Mouse (Mus musculus) CH12.LX (cell line): ENCODE results near the gene Cnr2. TPM values are rescaled to one million over a fixed set of nuclear protein-coding genes. Genes with fewer than 3 reads are reported as not detected.

Experiments
- DNase-seq: peaks from one replicate; pipeline ENCODE4 v3.0.0-alpha.2; 2013; ENCODE audit errors: extremely low read depth
- H3K27ac ChIP-seq: 2 replicates; pipeline ENCODE4 v1.5.1; 2012; ENCODE audit warnings: low read depth, mild to moderate bottlenecking, control low read depth, moderate library complexity; ENCODE audit not compliant: insufficient read depth
- H3K27me3 ChIP-seq: replicated peaks from 2 replicates; pipeline ENCODE3; 2012; ENCODE audit warnings: inconsistent platforms
- H3K36me3 ChIP-seq, 2 experiments: replicated peaks in 1 of 2; 2 replicates each; pipeline versions ENCODE3 to v1.6.1; 2012; ENCODE audit warnings: inconsistent platforms in 1 of 2, low read length in 1 of 2, mild to moderate bottlenecking in 1 of 2, mixed read lengths in 1 of 2, moderate library complexity in 1 of 2; ENCODE audit not compliant: control insufficient read depth in 1 of 2, insufficient read depth in 1 of 2
- H3K4me1 ChIP-seq, 2 experiments: 2 replicates each; pipeline ENCODE4 v1.6.1; 2012; ENCODE audit warnings: inconsistent platforms in 1 of 2, moderate library complexity in 1 of 2; ENCODE audit not compliant: insufficient read depth in 2 of 2, control insufficient read depth in 1 of 2
- H3K4me2 ChIP-seq: 2 replicates; pipeline ENCODE4 v1.6.1; 2012; ENCODE audit warnings: low read depth, mild to moderate bottlenecking, control low read depth; ENCODE audit not compliant: poor library complexity, insufficient read depth, severe bottlenecking
- H3K4me3 ChIP-seq, 3 experiments: fragments of 150-350 bp in 1 of 3; sonication (generic) in 1 of 3; replicated peaks in 1 of 3; 2 replicates each; pipeline versions ENCODE3 to v1.5.1; 2011 to 2012; ENCODE audit warnings: low read depth in 2 of 3, low read length in 2 of 3, mild to moderate bottlenecking in 2 of 3, moderate library complexity in 2 of 3, control low read depth in 1 of 3, improper control_type of control experiment in 1 of 3, inconsistent platforms in 1 of 3, mixed read lengths in 1 of 3; ENCODE audit not compliant: poor library complexity in 1 of 3
- H3K79me2 ChIP-seq: replicated peaks from 2 replicates; pipeline ENCODE4 v1.6.1; 2012; ENCODE audit warnings: mild to moderate bottlenecking, moderate library complexity; ENCODE audit not compliant: control insufficient read depth, poor library complexity, insufficient read depth, severe bottlenecking; ENCODE audit errors: extremely low read depth
- H3K9ac ChIP-seq: 2 replicates; pipeline ENCODE4 v1.6.1; 2012; ENCODE audit warnings: low read depth, mild to moderate bottlenecking, control low read depth, moderate library complexity; ENCODE audit not compliant: insufficient read depth
- H3K9me3 ChIP-seq: replicated peaks from 2 replicates; pipeline ENCODE3; 2012; ENCODE audit warnings: low read length, inconsistent platforms, mixed read lengths
- CTCF ChIP-seq, 2 experiments: IDR thresholded peaks in 1 of 2; conservative IDR thresholded peaks in 1 of 2; 2 replicates each; pipeline ENCODE4 v1.5.1; 2011 to 2012; ENCODE audit warnings: low read depth in 2 of 2, low read length in 2 of 2, improper control_type of control experiment in 1 of 2, inconsistent platforms in 1 of 2, mild to moderate bottlenecking in 1 of 2, moderate library complexity in 1 of 2
- ELF1 ChIP-seq: IDR thresholded peaks from 2 replicates; pipeline ENCODE4 v1.6.1; 2014; ENCODE audit warnings: low read depth, mild to moderate bottlenecking, inconsistent platforms, low read length, improper control_type of control experiment
- HCFC1 ChIP-seq: IDR thresholded peaks from 2 replicates; pipeline ENCODE4 v1.6.1; 2012; ENCODE audit warnings: low read depth, mild to moderate bottlenecking, inconsistent platforms, low read length, improper control_type of control experiment
- MAZ ChIP-seq: IDR thresholded peaks from 2 replicates; pipeline ENCODE4 v1.6.1; 2012; ENCODE audit warnings: low read depth, mild to moderate bottlenecking, inconsistent platforms, low read length, improper control_type of control experiment, moderate library complexity
- MXI1 ChIP-seq: IDR thresholded peaks from 2 replicates; pipeline ENCODE4 v1.6.1; 2011; ENCODE audit warnings: mild to moderate bottlenecking, low read depth, low read length, improper control_type of control experiment
- MYC ChIP-seq: IDR thresholded peaks from 2 replicates; pipeline ENCODE4 v1.6.1; 2011; ENCODE audit warnings: low read depth, mild to moderate bottlenecking, improper control_type of control experiment, low read length
- NRF1 ChIP-seq: IDR thresholded peaks from 2 replicates; pipeline ENCODE4 v1.6.1; 2014; ENCODE audit warnings: low read depth, mild to moderate bottlenecking, inconsistent platforms, low read length, improper control_type of control experiment, moderate library complexity
- POLR2A ChIP-seq: IDR thresholded peaks from 2 replicates; pipeline ENCODE4 v1.6.1; 2011; ENCODE audit warnings: low read depth, mild to moderate bottlenecking, improper control_type of control experiment, low read length
- SIN3A ChIP-seq: IDR thresholded peaks from 2 replicates; pipeline ENCODE4 v1.6.1; 2012; ENCODE audit warnings: low read length, improper control_type of control experiment, inconsistent platforms
- SMC3 ChIP-seq: IDR thresholded peaks from 2 replicates; pipeline ENCODE4 v1.6.1; 2011; ENCODE audit warnings: low read depth, low read length, improper control_type of control experiment
- TBP ChIP-seq: conservative IDR thresholded peaks from 2 replicates; pipeline ENCODE4 v1.6.1; 2011; ENCODE audit warnings: low read depth, low read length, improper control_type of control experiment
- USF1 ChIP-seq: IDR thresholded peaks from 2 replicates; pipeline ENCODE4 v1.6.1; 2014; ENCODE audit warnings: low read depth, mild to moderate bottlenecking, inconsistent platforms, low read length, improper control_type of control experiment
- ZC3H11A ChIP-seq: IDR thresholded peaks from 2 replicates; pipeline ENCODE4 v1.6.1; 2012; ENCODE audit warnings: low read depth, mild to moderate bottlenecking, inconsistent platforms, low read length, improper control_type of control experiment
- ZKSCAN1 ChIP-seq: IDR thresholded peaks from 2 replicates; pipeline ENCODE4 v1.6.1; 2012; ENCODE audit warnings: low read depth, inconsistent platforms, low read length, improper control_type of control experiment, borderline replicate concordance
- ZNF384 ChIP-seq: IDR thresholded peaks from 2 replicates; pipeline ENCODE4 v1.6.1; 2012; ENCODE audit warnings: low read depth, low read length, improper control_type of control experiment, inconsistent platforms
- dilution Hi-C: fragments of 300-500 bp; cut with MboI; formaldehyde crosslinking; loops from 2 replicates; pipeline ENCODE4 v1.14.3; 2020; ENCODE audit warnings: low sequenced_read_pairs; ENCODE audit not compliant: extremely low pct_unique_long_range_greater_than_20kb, extremely low pct_ligation_motif_present
- in situ Hi-C: fragments of 300-500 bp; cut with MboI; formaldehyde crosslinking; loops from 3 replicates; pipeline ENCODE4 v1.14.3; 2019; ENCODE audit warnings: low sequenced_read_pairs, low pct_ligation_motif_present, low pct_unique_long_range_greater_than_20kb, mixed read lengths
- polyA plus RNA-seq: library from polyadenylated mRNA; unstranded; fragments of >175 nt; gene quantifications from 2 replicates; pipeline ENCODE4 v1.2.1, GENCODE M21; 2012; ENCODE audit warnings: low read depth; ENCODE audit not compliant: insufficient read length
- total RNA-seq, 2 experiments: library from RNA; depleted of rRNA; stranded (reverse); fragments of 300-350 nt in 1 of 2; fragments of >200 nt in 1 of 2; gene quantifications; 2 replicates each; pipeline ENCODE4 v1.2.3; 2012 to 2014

Cnr2 gene
- total and polyA plus RNA-seq, 3 experiments, result 5.6 to 13.8 (median 10.6) TPM

GRCm38 (mm10) chr4:135880018-135880417, 15.2 kb upstream of the Cnr2 start:
- no peak overlapping the region for H3K9ac ChIP-seq
- H3K4me1 ChIP-seq, result peaks cover 12 to 52% of the 10 kb centered on the region in 2 experiments
- H3K27me3 ChIP-seq, result no peaks in the 10 kb centered on the region
- no peak overlapping the region for H3K4me3 ChIP-seq
- no peak for DNase-seq
- H3K36me3 ChIP-seq, result no peaks in the 10 kb centered on the region
- dilution Hi-C loops (no loop called here), in situ Hi-C loops (loop anchor here (10.0 kb wide), 1 partner anchor 65 kb away; the partner anchor contains the start of gene Hmgcl)
- no peak overlapping the region for H3K27ac ChIP-seq
- H3K4me2 ChIP-seq, result no peak overlapping the region
- no peaks in the 10 kb centered on the region for H3K79me2 ChIP-seq
- H3K9me3 ChIP-seq, result no peaks in the 10 kb centered on the region
- TF ChIP-seq MYC (no peak), NRF1 (no peak)

GRCm38 (mm10) chr4:135880576-135880975, 14.6 kb upstream of the Cnr2 start:
- DNase-seq, result no peak
- Histone ChIP-seq H3K36me3 (no peaks in the 10 kb centered on the region), H3K27me3 (no peaks in the 10 kb centered on the region), H3K27ac (no peak overlapping the region), H3K4me2 (no peak overlapping the region), H3K4me3 (no peak overlapping the region), H3K9me3 (no peaks in the 10 kb centered on the region), H3K4me1 (peaks cover 16 to 52% of the 10 kb centered on the region in 2 experiments), H3K79me2 (no peaks in the 10 kb centered on the region), H3K9ac (no peak overlapping the region)
- dilution Hi-C loops, result no loop called here
- TF ChIP-seq NRF1, result peak; percentile 52
- TF ChIP-seq ZC3H11A, result no peak
- no peak for TF ChIP-seq ELF1
- in situ Hi-C loops, result loop anchor here (10.0 kb wide), 1 partner anchor 64 kb away; the partner anchor contains the start of gene Hmgcl

GRCm38 (mm10) chr4:135882023-135882422, 13.2 kb upstream of the Cnr2 start:
- Histone ChIP-seq H3K9me3 (no peaks in the 10 kb centered on the region), H3K4me3 (no peak overlapping the region), H3K9ac (no peak overlapping the region), H3K36me3 (no peaks in the 10 kb centered on the region), H3K27ac (no peak overlapping the region)
- dilution Hi-C loops, result no loop called here
- TF ChIP-seq HCFC1 (no peak), TBP (no peak), POLR2A (no peak), CTCF (conservative IDR thresholded peaks at IDR 0.05 in 1 of 2, IDR thresholded peaks at IDR 0.05 in 1 of 2; ENCODE audit: low read depth in 2 of 2, low read length in 2 of 2) (no peak), ZKSCAN1 (no peak), ZC3H11A (no peak), MXI1 (no peak), ZNF384 (no peak), SIN3A (no peak), MAZ (no peak), SMC3 (no peak), USF1 (no peak)
- TF ChIP-seq, all 38 proteins: peak for 0
- DNase-seq, result no peak
- Histone ChIP-seq H3K4me2 (no peak overlapping the region), H3K79me2 (no peaks in the 10 kb centered on the region), H3K4me1 (peaks cover 23 to 53% of the 10 kb centered on the region in 2 experiments), H3K27me3 (no peaks in the 10 kb centered on the region)
- in situ Hi-C loops, result loop anchor here (10.0 kb wide), 1 partner anchor 63 kb away; the partner anchor contains the start of gene Hmgcl
